8 mouse cellular contexts compared by ENCODE assay signal in the genomic region with DNA sequence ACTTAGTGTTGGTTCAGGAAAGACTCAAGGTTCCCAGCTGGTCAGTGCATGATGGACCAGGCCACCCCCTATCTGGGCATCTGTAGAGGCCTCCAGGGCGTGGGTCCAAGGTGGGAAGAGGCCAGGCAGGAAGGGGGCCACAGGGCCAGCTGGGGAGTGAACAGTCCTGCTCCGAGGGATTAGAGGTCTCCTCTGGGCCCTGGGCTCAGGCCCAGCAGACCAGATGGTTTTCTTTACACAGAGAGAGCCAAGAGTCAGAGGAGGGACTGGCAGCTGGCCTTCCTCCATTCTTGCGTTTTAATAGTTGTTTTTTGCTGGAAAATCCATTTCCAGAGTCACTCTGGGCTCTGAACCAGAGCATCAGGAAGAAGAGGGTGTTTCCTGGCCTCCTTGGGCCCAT. TPM values are rescaled to one million over a fixed set of nuclear protein-coding genes. Genes with fewer than 3 reads are reported as not detected.
DNase-seq lines count a peak whose midpoint lies in the region; ATAC-seq and TF ChIP-seq lines count a peak whose summit lies in the region.

No protein-coding gene starts in this region.

- TF ChIP-seq CTCF in forebrain, postnatal 0 days (IDR thresholded peaks at IDR 0.05; ENCODE audit: low read depth): no peak
- TF ChIP-seq CTCF in hindbrain, postnatal 0 days (IDR thresholded peaks at IDR 0.05; ENCODE audit: low read depth): no peak
- TF ChIP-seq CTCF in thymus, adult 2 months (IDR thresholded peaks at IDR 0.05; ENCODE audit: borderline replicate concordance, control insufficient read depth, extremely low read depth, insufficient read depth, low read length, poor library complexity): no peak

- no peaks in the 10 kb centered on the region for H3K27me3 ChIP-seq in forebrain, postnatal 0 days (ENCODE audit: insufficient read depth, low read length)
- H3K27me3 ChIP-seq in hindbrain, postnatal 0 days (ENCODE audit: insufficient read depth, low read length): no peaks in the 10 kb centered on the region
- no peaks in the 10 kb centered on the region for H3K27me3 ChIP-seq in midbrain, embryonic 15.5 days (replicated peaks)
- no peaks in the 10 kb centered on the region for H3K27me3 ChIP-seq in thymus, adult 2 months (ENCODE audit: control insufficient read depth, insufficient read depth, low read length)

- H3K36me3 ChIP-seq in forebrain, postnatal 0 days (ENCODE audit: insufficient read depth): peaks cover 77% of the 10 kb centered on the region
- H3K36me3 ChIP-seq in hindbrain, postnatal 0 days (ENCODE audit: insufficient read depth, low read length): peaks cover 46% of the 10 kb centered on the region
- peaks cover 34% of the 10 kb centered on the region for H3K36me3 ChIP-seq in midbrain, embryonic 15.5 days (replicated peaks)
- peaks cover 43% of the 10 kb centered on the region for H3K36me3 ChIP-seq in thymus, adult 2 months (ENCODE audit: control insufficient read depth, insufficient read depth, low read length)

- WGBS in forebrain, postnatal 0 days: 53% methylated on average over 3 of the region's 3 CpGs
- 42% methylated on average over 3 of the region's 3 CpGs for WGBS in hindbrain, postnatal 0 days
- WGBS in midbrain, embryonic 15.5 days: 69% methylated on average over 3 of the region's 3 CpGs
- 94% methylated on average over 3 of the region's 3 CpGs for WGBS in thymus, adult 2 months

- TF ChIP-seq POLR2A in thymus, adult 2 months (IDR thresholded peaks at IDR 0.05; ENCODE audit: control insufficient read depth, extremely low read depth, insufficient read depth, low read length, poor library complexity): no peak

- H3K9ac ChIP-seq in forebrain, postnatal 0 days: no peak overlapping the region
- H3K9ac ChIP-seq in hindbrain, postnatal 0 days (replicated peaks; ENCODE audit: low read length): no peak overlapping the region
- no peak overlapping the region for H3K9ac ChIP-seq in midbrain, embryonic 15.5 days

- no peaks in the 10 kb centered on the region for H3K9me3 ChIP-seq in forebrain, postnatal 0 days (ENCODE audit: low read length)
- no peaks in the 10 kb centered on the region for H3K9me3 ChIP-seq in hindbrain, postnatal 0 days (ENCODE audit: low read length)
- H3K9me3 ChIP-seq in midbrain, embryonic 15.5 days: no peaks in the 10 kb centered on the region

- no peak overlapping the region for H3K27ac ChIP-seq in forebrain, postnatal 0 days (ENCODE audit: low read depth, low read length)
- H3K27ac ChIP-seq in hindbrain, postnatal 0 days: peak overlapping the region; percentile 58; the same call in 1 of the 2 replicates
- peak overlapping the region; percentile 32; the same call in 1 of the 2 replicates for H3K27ac ChIP-seq in midbrain, embryonic 15.5 days
- no peak overlapping the region for H3K27ac ChIP-seq in thymus, adult 2 months (ENCODE audit: control insufficient read depth, insufficient read depth, low read length)

- no peak overlapping the region for H3K4me3 ChIP-seq in forebrain, postnatal 0 days (ENCODE audit: low read depth, low read length)
- no peak overlapping the region for H3K4me3 ChIP-seq in hindbrain, postnatal 0 days (ENCODE audit: low read length)
- H3K4me3 ChIP-seq in midbrain, embryonic 15.5 days: no peak overlapping the region
- no peak overlapping the region for H3K4me3 ChIP-seq in thymus, adult 2 months (ENCODE audit: control insufficient read depth, insufficient read depth, low read length)

- DNase-seq in retina, postnatal 1 day: peak; percentile 29
- no peak for DNase-seq in retina, embryonic 14.5 days (ENCODE audit: low spot score)
- peak; percentile 29 for DNase-seq in forebrain, postnatal 0 days
- peak; percentile 75 for DNase-seq in hindbrain, postnatal 0 days (ENCODE audit: low spot score)
- peak; percentile 17 for DNase-seq in left cerebral cortex, adult 11 months (ENCODE audit: low spot score)
- DNase-seq in urinary bladder, postnatal 4 days (ENCODE audit: low spot score in 2 of 2): peak; percentile 79 to 81
- no peak for DNase-seq in thymus, adult 2 months

- H3K4me2 ChIP-seq in forebrain, postnatal 0 days (ENCODE audit: low read depth): no peak overlapping the region
- H3K4me2 ChIP-seq in hindbrain, postnatal 0 days (ENCODE audit: low read depth, low read length): no peak overlapping the region
- no peak overlapping the region for H3K4me2 ChIP-seq in midbrain, embryonic 15.5 days

- ATAC-seq in forebrain, postnatal 0 days: peak; percentile 53
- peak; percentile 84 for ATAC-seq in hindbrain, postnatal 0 days
- ATAC-seq in midbrain, embryonic 15.5 days (replicated peaks): 0 out of 2 replicates have a peak, but pooled peaks have one; percentile 44

- H3K4me1 ChIP-seq in forebrain, postnatal 0 days (ENCODE audit: insufficient read depth): no peaks in the 10 kb centered on the region
- H3K4me1 ChIP-seq in hindbrain, postnatal 0 days (ENCODE audit: insufficient read depth, low read length): peaks cover 5% of the 10 kb centered on the region; the same call in 1 of the 2 replicates
- H3K4me1 ChIP-seq in midbrain, embryonic 15.5 days: no peaks in the 10 kb centered on the region; the same call in 1 of the 2 replicates
- no peaks in the 10 kb centered on the region for H3K4me1 ChIP-seq in thymus, adult 2 months (replicated peaks; ENCODE audit: control insufficient read depth, insufficient read depth, low read length)

RNA-seq across cellular contexts. Expression of a gene that starts 27.4 kb away (rescaled TPM):
- total RNA-seq in forebrain, postnatal 0 days (2014; rRNA removed): 4.3 and 5.1 TPM in 2 replicates
- polyA plus RNA-seq in forebrain, postnatal 0 days (2015; fragmentation: Nextera tagmentation; extraction: Ambion mirVana): 2.3 and 2.5 TPM in 2 replicates
- 4.3 TPM in 2 replicates for total RNA-seq in hindbrain, postnatal 0 days (2014; rRNA removed)
- 3.6 and 3.9 TPM in 2 replicates for polyA plus RNA-seq in hindbrain, postnatal 0 days (2015; fragmentation: Nextera tagmentation; extraction: Ambion mirVana)
- 4.1 and 5.2 TPM in 2 replicates for polyA plus RNA-seq in midbrain, embryonic 15.5 days (2015; fragmentation: Nextera tagmentation; extraction: Ambion mirVana)
- polyA plus RNA-seq in thymus, adult 2 months (2012; rRNA removed): 8.0 and 10.5 TPM in 2 replicates

RNA-seq across cellular contexts. Expression of a gene that starts 29.1 kb away (rescaled TPM):
- 417 and 478 TPM in 2 replicates for total RNA-seq in forebrain, postnatal 0 days (2014; rRNA removed)
- 350 and 388 TPM in 2 replicates for polyA plus RNA-seq in forebrain, postnatal 0 days (2015; fragmentation: Nextera tagmentation; extraction: Ambion mirVana)
- total RNA-seq in hindbrain, postnatal 0 days (2014; rRNA removed): 468 and 519 TPM in 2 replicates
- polyA plus RNA-seq in hindbrain, postnatal 0 days (2015; fragmentation: Nextera tagmentation; extraction: Ambion mirVana): 372 and 378 TPM in 2 replicates
- 545 and 591 TPM in 2 replicates for polyA plus RNA-seq in midbrain, embryonic 15.5 days (2015; fragmentation: Nextera tagmentation; extraction: Ambion mirVana)
- polyA plus RNA-seq in thymus, adult 2 months (2012; rRNA removed): 565 and 568 TPM in 2 replicates

Comparison
In these comparisons a context has a peak if more than half of its experiments do, and no peak if none do; other contexts are left out.
1. DNase-seq: peak in retina, postnatal 1 day (single experiment), forebrain, postnatal 0 days (single experiment), hindbrain, postnatal 0 days (single experiment), left cerebral cortex, adult 11 months (single experiment) and urinary bladder, postnatal 4 days (2 of 2); none in retina, embryonic 14.5 days (single experiment) and thymus, adult 2 months (single experiment).
2. H3K27ac ChIP-seq: peak in hindbrain, postnatal 0 days (single experiment) and midbrain, embryonic 15.5 days (single experiment); none in forebrain, postnatal 0 days (single experiment) and thymus, adult 2 months (single experiment).
3. Peak in every context shown above with its lines, with median percentiles within 50 percentile points of each other: ATAC-seq.